Mouse (Mus musculus) inflammation-experienced regulatory T-cells, adult 16 weeks (primary cell): ENCODE measurements around the gene Itpr3. TPM values are rescaled to one million over a fixed set of nuclear protein-coding genes. Genes with fewer than 3 reads are reported as not detected.

Experiments used
- polyA plus RNA-seq: library from polyadenylated mRNA; unstranded; fragments of 100-300 nt; shearing (Covaris generic); gene quantifications from one replicate; pipeline ENCODE4 v1.2.1, GENCODE M21; 2017

The Itpr3 gene
- polyA plus RNA-seq = 16.6 TPM

DNA sequence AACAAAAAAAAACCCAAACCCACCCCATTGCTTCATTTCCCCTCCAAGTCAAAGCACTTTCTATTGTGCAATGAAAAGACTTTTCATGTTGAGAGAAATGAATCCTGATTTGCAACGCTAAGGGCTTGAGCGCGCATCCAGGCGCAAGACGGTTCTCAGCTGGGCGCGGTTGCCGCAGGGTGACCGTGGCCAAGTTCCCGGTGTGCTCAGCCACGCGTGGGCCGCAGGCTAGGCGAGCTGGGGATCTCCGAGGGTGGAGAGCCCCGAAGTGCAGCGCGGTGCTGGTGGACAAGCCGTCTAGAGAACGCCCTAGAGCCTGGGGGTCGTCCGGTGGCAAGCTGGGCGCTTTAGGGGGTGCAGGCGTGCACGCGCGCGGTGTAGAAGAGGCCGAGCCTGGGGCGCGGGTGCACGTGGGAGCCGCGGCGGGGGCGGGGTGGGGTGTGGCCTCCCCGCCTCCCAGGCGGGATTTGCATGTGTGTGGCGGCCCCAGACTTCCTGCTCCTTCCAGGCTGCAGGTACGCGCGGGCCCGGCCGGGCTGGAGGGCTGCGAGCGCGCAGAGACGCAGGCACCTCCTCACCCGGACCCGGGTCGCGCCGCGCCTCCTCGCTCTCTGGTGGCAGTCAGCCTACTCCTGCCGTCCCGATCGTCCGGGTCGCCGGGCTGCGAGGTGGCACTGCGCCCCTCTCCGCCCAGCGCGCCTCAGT is at the start of gene Itpr3:
Gene Itpr3 (plus strand): TSS at position 493 of the 705 bp plus-strand sequence.

DNA sequence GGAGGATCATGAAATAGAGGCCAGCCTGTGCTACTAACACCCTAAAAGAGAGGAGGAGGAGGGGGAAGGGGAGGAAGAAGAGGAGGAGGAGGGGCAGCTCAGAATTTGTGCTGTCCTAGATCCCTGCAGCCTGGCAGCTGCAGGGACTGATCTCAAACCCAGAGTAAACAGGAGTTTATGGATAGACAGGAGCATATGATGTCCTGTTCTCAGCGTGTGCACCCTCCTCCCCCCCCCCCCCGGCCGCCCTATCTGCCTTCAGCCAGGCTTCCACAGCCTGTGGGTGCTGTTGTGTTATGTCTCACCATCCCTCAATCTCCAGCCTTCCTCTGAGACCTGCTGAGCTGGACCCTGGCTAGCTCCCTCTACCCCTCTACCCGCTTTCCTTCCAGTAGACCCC is 28.2 kb upstream of the Itpr3 start, which contains the start of gene Bak1:
Gene Bak1 (minus strand): TSS at position 101 of the 400 bp plus-strand sequence.

DNA sequence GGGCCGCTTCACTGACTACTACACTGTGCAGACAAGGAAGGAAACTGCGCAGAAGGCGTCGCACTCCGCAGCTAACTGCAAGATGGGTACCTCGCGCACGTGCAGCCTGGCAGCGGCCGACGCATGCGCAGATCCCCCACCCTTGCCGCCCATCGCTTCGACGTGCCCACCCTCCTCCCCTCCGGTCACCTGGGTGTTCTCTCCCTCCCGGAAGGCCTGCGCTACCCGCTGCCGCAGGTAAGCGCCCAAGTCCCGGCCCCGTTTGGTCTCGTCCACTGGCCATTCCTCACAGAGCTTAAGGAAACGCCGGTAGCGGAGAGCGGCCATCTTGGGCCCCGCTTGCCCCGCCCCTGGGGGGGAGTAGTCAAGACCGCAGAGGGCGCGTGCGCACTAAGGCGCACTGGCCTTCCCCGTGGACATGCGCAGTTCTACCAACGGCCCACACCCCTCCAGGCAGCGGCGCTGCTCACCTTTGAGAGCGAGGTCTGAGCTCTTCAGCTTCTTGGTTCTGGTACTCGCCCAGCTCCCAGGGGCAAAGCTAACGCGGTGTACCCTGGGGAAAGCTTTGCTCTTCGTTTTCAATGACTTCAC is 76.5 kb downstream of the Itpr3 start, which contains the start of gene Uqcc2:
Gene Uqcc2 (minus strand): TSS at position 366 of the 591 bp plus-strand sequence.

DNA sequence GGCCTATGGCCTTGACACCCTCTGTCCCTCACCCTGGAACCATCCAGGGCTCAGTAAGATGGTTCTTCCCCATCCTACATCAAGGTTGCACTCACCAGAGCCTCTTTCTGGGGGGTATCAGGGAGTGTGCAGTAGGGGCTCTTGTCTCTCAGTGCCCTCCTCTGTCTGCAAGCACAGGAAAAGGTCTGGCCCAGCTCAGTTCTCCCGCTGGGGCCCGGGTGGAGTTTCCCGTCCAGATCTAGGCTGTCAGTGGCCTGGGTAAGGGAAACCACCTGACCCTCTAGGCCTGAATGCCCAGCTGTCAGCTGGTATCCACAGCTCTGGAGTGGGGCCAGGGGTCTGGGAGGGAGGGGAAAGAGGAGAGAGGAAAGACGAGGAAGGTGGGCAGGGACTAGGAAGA is 110.4 kb downstream of the Itpr3 start, which contains the start of gene Ip6k3:
Gene Ip6k3 (minus strand): TSS at position 251 of the 400 bp plus-strand sequence.

Other genes starting within 250 kb of the Itpr3 start
- not detected for gene Nkx2-5, start 212.3 kb upstream of the Itpr3 start, polyA plus RNA-seq
- 1.1 TPM for gene Kifc5b, start 140.2 kb upstream of the Itpr3 start, polyA plus RNA-seq
- 144 TPM for gene Phf1, start 124.3 kb upstream of the Itpr3 start, polyA plus RNA-seq
- gene Cuta, start 117.7 kb upstream of the Itpr3 start, polyA plus RNA-seq = 173 TPM
- gene Syngap1, start 116.1 kb upstream of the Itpr3 start, polyA plus RNA-seq = not detected
- gene Zbtb9, start 84.1 kb upstream of the Itpr3 start, polyA plus RNA-seq = 26.9 TPM
- gene Bak1, start 28.3 kb upstream of the Itpr3 start, polyA plus RNA-seq = 1.5 TPM
- gene Uqcc2, start 76.6 kb downstream of the Itpr3 start, polyA plus RNA-seq = 104 TPM
- gene Ip6k3, start 110.5 kb downstream of the Itpr3 start, polyA plus RNA-seq = not detected
- 15.5 TPM for gene Lemd2, start 147.2 kb downstream of the Itpr3 start, polyA plus RNA-seq